Mouse (Mus musculus) embryo, embryonic 11 days (tissue): ENCODE measurements around the gene Slc18b1.
A peak's percentile ranks its signal among the peaks of the same experiment; 100 is the strongest.
"Not testable (repeated sequence)": the region's sequence is repeated elsewhere in the genome, so short reads cannot be mapped to it uniquely, and the experiment has no call there.

Source experiments
- DNase-seq: peaks from one replicate; pipeline ENCODE4 v3.0.0-alpha.2; 2015

Slc18b1 gene

GRCm38 (mm10) chr10:23796551-23797503 lies at the start of gene Slc18b1:
TSS of gene Slc18b1 (plus strand) at chr10:23796986.
- peak; percentile 71 for DNase-seq

GRCm38 (mm10) chr10:23754166-23754565 lies 42.6 kb upstream of the Slc18b1 start:
- DNase-seq: no peak

GRCm38 (mm10) chr10:23777288-23777945 lies 19.4 kb upstream of the Slc18b1 start:
- peak; percentile 66 for DNase-seq

DNA sequence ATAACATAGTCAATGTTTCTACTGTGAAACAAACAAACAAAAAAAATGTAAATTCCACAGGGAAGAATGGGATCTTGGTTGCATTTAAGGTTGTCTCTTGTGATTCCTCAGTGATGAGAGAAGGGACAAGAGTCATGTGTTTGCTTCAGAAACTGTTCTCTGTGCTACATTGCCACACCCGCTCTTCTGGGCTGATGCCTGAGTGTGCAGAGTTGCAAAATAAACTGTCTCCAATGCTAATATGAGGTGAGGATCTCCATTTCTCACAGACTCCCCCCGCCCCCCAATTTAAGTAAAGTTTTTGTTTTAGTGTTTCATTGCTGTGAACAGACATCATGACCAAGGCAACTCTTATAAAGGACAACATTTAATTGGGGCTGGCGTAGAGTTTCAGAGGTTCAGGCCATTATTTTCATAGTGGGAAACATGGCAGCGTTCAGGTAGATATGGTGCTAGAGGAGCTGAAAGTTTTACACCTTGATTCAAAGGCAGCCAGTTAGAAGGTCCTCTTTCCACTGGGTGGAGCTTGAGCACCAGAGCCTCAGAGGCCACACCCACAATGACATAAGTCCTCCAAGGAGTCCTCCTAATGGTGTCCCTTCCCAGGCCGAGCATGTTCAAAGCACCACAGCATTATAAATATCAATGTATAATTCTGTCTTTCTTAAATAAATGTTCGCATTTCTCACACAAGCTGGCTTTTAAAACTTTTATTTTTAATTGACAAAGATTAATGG lies 16.1 kb upstream of the Slc18b1 start:
- peak; percentile 44 for DNase-seq

DNA sequence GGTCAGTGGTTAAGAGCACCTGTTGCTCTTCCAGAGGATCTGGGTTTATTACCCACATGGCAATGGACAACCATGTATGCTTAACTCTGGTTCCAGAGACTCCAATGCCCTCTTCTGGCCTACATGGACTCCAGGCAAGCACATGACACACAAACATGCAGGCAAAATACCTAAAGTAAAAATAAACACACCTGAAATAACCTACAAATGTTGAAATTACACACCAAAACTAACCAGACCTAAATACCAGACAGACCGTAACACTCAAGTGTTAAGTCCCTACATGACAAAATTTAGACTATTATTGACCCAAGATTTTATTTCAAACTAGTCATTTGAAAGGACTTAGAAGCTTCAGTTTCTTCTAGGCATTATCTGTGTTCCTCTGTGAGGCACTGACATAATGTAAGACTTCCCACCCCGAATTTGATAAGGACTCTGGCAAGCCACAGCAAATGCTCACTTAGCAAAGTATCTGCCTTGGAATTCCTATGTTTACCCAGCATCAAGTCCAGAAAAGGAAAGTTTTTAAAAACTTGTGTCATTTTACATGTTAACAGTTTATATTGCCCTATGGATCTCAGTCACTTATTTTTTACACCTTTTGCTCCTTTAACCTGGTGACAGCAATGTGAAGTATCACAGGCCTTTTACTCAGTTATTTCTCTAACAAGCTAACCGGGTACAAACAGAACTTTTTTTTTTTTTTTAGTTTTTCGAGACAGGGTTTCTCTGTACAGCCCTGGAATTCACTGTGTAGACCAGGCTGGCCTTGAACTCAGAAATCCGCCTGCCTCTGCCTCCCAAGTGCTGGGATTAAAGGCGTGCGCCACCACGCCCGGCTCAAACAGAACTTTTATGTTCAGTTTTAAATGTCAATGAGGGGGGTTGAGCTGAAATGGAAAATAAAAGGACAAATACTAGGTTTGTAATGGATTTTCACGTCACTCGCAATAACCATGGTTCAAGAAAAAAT lies 14.7 kb upstream of the Slc18b1 start:
- no peak for DNase-seq

GRCm38 (mm10) chr10:23782855-23783492 lies 13.8 kb upstream of the Slc18b1 start:
- no peak for DNase-seq

DNA sequence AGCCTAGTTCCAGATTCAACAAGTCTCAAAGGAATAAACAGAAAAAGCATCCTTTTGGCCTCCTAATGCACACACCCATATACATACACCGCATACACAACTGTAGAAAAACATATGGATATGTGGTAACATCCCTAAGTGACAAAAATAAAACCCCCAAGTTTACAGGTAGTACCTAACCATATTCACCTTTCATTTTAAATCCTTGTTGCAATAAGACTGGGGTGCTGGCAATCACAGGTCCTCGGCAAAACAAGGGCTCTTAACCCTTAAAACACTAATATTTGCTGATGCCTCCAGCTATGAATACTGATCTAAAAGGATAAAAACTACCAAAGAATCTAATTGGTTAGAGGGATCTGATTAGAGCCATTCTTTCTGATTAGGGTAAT lies 13.3 kb upstream of the Slc18b1 start:
- DNase-seq: no peak

DNA sequence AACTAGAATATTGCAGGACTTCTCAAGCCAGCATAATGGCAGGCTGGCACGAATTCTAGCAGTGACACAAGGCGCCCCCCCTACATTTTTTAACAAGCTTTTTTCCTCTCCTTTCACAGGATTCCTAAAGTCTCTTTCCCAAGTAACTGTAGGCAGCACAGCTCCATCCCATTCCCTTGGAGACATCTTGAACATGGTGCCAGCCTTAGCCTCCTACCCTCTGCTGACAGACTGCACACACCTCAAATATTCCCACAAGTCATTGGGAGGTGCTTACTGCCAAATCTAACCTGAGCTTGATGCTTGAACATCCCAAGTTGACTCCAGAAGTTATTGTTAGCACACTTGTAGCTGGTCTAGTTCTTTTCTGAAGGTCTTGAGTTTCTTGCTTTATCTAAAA lies 12.7 kb upstream of the Slc18b1 start:
- DNase-seq: no peak

GRCm38 (mm10) chr10:23785599-23785998 lies 11.2 kb upstream of the Slc18b1 start:
- DNase-seq: not testable (repeated sequence)

- DNase-seq: no peak
These were observed 10.7 kb upstream of the Slc18b1 start for GRCm38 (mm10) chr10:23786040-23786439.

GRCm38 (mm10) chr10:23786631-23787038 lies 10.2 kb upstream of the Slc18b1 start:
- not testable (repeated sequence) for DNase-seq

GRCm38 (mm10) chr10:23787062-23787821 lies 9.5 kb upstream of the Slc18b1 start, which contains the start of gene Rps12:
TSS of gene Rps12 (minus strand) at chr10:23787275.
- DNase-seq: peak; percentile 98

GRCm38 (mm10) chr10:23788056-23788600 lies 8.7 kb upstream of the Slc18b1 start:
- no peak for DNase-seq

GRCm38 (mm10) chr10:23795871-23796520 lies 790 bp upstream of the Slc18b1 start:
- no peak for DNase-seq

- DNase-seq: no peak
These were observed 820 bp downstream of the Slc18b1 start for GRCm38 (mm10) chr10:23797606-23798005.

DNA sequence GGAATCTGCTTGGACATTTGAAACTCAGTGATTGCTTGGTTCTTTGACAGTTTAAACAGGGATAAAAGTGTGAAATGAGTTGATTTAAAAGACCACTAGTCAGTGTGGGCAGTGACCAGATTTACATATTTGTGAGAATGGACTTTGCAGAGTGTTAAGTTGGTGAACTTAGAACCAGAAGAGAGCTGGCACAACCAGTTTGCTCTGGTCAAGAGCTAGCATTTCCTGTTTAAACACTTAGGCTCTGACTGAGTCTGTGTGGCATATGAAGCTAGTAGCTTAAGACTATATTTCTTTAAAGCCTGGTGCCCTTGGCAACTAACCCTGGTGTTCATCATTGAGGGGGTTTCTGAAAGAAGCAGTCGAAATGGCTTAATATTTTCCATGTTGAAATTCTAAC lies 1.4 kb downstream of the Slc18b1 start:
- no peak for DNase-seq

GRCm38 (mm10) chr10:23799933-23800332 lies 3.1 kb downstream of the Slc18b1 start:
- DNase-seq: no peak

DNA sequence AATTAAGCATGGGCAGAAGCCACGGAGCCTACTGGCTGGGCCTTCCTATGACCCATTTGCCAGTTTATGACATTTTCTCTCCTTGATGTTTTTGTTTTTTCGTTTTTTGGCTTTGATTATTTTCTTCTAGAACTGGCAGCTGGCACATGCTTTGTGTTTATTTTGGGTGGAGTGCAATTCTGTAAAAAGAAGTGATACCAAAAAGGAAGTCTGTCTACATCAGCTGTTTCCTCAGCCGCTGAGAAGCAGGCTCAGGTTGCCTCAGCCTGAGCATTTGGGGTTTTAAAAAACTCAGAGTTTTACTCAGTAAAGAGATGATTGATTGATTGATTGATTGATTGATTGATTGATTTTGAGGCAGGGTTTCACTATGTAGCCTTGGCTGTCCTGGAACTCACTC lies 6.1 kb downstream of the Slc18b1 start:
- DNase-seq: no peak

- DNase-seq: no peak
These were observed 7.9 kb downstream of the Slc18b1 start for GRCm38 (mm10) chr10:23804665-23805064.

GRCm38 (mm10) chr10:23806201-23806600 lies 9.4 kb downstream of the Slc18b1 start:
- DNase-seq: no peak
